Mouse (Mus musculus) liver, embryonic 15.5 days (tissue): ENCODE results near the gene Ankrd49. TPM values are rescaled to one million over a fixed set of nuclear protein-coding genes. Genes with fewer than 3 reads are reported as not detected.

ENCODE experiments used
- ATAC-seq: fragments of 200-750 bp; cut with Nextera tagmentation; 2 replicates; pipeline ENCODE4 v1.8.0; 2017; ENCODE audit warnings: moderate number of reproducible peaks, mild to moderate bottlenecking, moderate library complexity; ENCODE audit not compliant: insufficient read depth
- H3K27ac ChIP-seq: fragments of 300-500 bp; sonication (generic); replicated peaks from 2 replicates; pipeline ENCODE4 v1.5.1; 2015; ENCODE audit warnings: mild to moderate bottlenecking, inconsistent platforms
- H3K27me3 ChIP-seq: fragments of 300-500 bp; sonication (generic); 2 replicates; pipeline ENCODE4 v1.6.1; 2015; ENCODE audit warnings: mild to moderate bottlenecking, inconsistent platforms
- H3K36me3 ChIP-seq: fragments of 300-500 bp; sonication (generic); replicated peaks from 2 replicates; pipeline ENCODE4 v1.6.1; 2015; ENCODE audit warnings: moderate library complexity, mild to moderate bottlenecking, inconsistent platforms
- H3K4me1 ChIP-seq: fragments of 300-500 bp; sonication (generic); replicated peaks from 2 replicates; pipeline ENCODE4 v1.6.1; 2015; ENCODE audit warnings: inconsistent platforms
- H3K4me2 ChIP-seq: fragments of 300-500 bp; sonication (generic); 2 replicates; pipeline ENCODE4 v1.6.1; 2015; ENCODE audit warnings: moderate library complexity, mild to moderate bottlenecking, inconsistent platforms
- H3K4me3 ChIP-seq: fragments of 300-500 bp; sonication (generic); replicated peaks from 2 replicates; pipeline ENCODE4 v1.5.1; 2015; ENCODE audit warnings: mild to moderate bottlenecking, inconsistent platforms
- H3K9ac ChIP-seq: fragments of 300-500 bp; sonication (generic); 2 replicates; pipeline ENCODE4 v1.6.1; 2015; ENCODE audit warnings: moderate library complexity, mild to moderate bottlenecking, inconsistent platforms
- H3K9me3 ChIP-seq: fragments of 300-500 bp; sonication (generic); replicated peaks from 2 replicates; pipeline ENCODE4 v1.6.1; 2016; ENCODE audit warnings: inconsistent platforms
- WGBS: fragments of 180-500 bp; shearing (Covaris S2); methylation state at CpG from one replicate; pipeline ENCODE4 v1.1.7; 2015; ENCODE audit warnings: mixed read lengths; ENCODE audit not compliant: insufficient replicate concordance; 5-methylcytosine and 5-hydroxymethylcytosine counted together
- polyA plus RNA-seq: library from polyadenylated mRNA; unstranded; fragments of >200 nt; fragmentation: Nextera tagmentation; extraction: Ambion mirVana; gene quantifications from 2 replicates; pipeline ENCODE4 v1.2.1, GENCODE M21; 2015

Gene Ankrd49
- polyA plus RNA-seq, 1 experiment from 2014 or later = 23.2 TPM

DNA sequence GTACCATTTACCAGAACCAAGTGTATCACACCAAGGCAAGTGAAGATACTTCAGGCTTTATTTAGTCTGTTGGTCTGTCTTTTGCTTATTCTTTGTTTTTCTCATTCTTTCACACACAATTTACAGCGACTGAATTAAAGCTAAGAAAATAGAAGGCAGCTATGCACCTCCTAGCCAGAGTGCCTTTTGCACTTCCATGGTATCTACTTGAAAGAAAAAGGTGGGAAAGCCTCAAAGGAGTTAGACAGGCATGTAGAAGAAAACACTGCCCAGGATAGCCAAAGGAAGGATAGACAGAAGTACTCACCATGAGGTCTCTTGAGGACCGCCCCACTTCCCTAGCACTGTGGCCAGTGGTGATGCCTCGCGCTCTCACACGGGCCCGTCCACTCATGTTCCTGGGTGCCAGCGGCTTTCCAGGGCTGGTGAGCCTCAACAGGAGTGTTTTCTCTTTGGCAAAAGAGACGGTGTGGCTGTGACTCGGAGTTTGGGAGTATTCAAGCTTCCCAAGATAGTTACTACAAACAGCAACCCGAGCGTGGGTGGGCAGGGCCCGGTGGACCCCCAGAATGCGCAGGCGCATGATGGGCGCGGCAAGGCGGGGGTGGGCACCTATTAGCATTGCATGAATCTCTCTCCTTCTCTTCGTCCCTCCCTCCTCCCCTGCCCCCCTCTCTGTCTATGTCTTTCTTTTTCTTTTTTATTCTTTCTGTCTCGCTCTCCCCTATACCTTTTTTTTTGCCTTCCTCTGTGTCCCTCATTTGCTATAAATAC lies 44.3 kb downstream of the Ankrd49 start, which contains the start of gene Piwil4:
Gene Piwil4, minus strand, starts transcription at position 583 of the 774 bp plus-strand sequence.
- no peak for ATAC-seq
- H3K9me3 ChIP-seq = no peaks in the 10 kb centered on the region
- H3K4me3 ChIP-seq = no peak within 1 kb of the TSS
- H3K4me1 ChIP-seq = 0 out of 2 replicates have a peak, but pooled peaks cover 3% of the 10 kb centered on the region
- no peak within 1 kb of the TSS for H3K27ac ChIP-seq
- H3K36me3 ChIP-seq = no peaks in the 10 kb centered on the region
- no peak within 1 kb of the TSS for H3K4me2 ChIP-seq
- no peaks in the 10 kb centered on the region for H3K27me3 ChIP-seq
- H3K9ac ChIP-seq = no peak within 1 kb of the TSS
- WGBS = 76% methylated on average over 19 of the region's 19 CpGs

DNA sequence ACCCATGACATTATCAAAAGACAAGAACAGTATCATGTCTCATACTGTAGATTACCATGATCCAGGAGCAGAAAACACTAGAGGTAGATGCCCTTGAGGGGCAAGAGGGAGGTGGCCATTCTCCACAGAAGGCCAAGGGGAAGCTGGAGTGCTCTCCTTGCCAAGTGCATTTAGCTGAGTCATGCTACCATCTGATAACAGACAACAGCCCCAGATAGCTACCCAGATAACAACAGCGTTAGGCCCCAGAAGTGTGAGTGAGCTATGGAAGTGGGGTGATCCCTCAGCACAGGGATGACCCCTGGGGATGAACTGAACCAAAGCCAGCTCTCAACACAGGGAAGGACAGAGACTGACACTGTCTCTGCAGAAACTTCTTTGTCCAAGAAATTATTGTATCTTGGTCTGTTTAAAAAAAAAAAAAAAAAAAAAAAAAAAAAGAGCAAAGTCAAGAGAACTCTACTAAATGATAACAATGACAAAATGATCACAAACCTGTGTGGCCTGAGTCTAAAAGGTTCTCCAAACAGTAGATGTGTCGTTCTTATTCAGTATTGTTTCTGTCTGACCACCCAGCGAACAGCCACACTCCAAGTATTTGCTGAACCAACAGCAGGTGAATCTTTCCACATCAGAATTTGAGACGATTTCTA lies 45.0 kb downstream of the Ankrd49 start:
- H3K4me1 ChIP-seq = 0 out of 2 replicates have a peak, but pooled peaks cover 3% of the 10 kb centered on the region
- no peak for ATAC-seq
- no peak overlapping the region for H3K4me2 ChIP-seq
- no peak overlapping the region for H3K27ac ChIP-seq
- H3K9ac ChIP-seq = no peak overlapping the region
- H3K9me3 ChIP-seq = no peaks in the 10 kb centered on the region
- H3K4me3 ChIP-seq = no peak overlapping the region
- no peaks in the 10 kb centered on the region for H3K36me3 ChIP-seq
- 47% methylated on average over 4 of the region's 4 CpGs for WGBS
- no peaks in the 10 kb centered on the region for H3K27me3 ChIP-seq

DNA sequence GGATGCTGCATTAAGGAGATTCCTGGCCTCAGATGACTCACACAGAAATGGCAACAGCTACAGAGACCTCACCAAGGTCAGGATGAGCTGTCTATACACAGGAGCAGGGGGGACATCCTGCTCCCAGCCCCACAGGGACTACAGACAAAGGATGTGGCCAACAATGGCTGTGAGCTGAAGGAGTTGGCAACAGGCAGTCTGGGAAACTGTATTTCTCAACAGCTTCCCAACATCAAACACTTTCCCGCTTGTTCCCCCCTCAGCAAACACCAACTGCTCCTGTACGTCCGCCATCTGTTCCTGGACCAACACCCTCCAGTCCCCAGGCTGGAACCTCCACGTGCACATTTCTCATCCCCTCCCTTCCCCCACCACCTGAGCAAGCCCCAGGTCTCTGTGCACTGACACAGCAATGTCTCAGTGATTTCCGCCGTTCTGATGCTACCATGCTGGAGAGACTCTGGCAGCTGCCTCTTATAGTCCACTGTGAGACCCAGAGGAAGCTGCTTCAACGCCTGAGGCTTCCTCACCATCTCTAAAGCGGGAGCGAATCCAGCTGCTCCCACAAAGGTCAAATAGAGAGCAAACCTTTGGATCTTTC lies 53.6 kb downstream of the Ankrd49 start:
- no peaks in the 10 kb centered on the region for H3K36me3 ChIP-seq
- no peak overlapping the region for H3K4me2 ChIP-seq

More for the DNA sequence above, 53.6 kb downstream of the Ankrd49 start:
- no peaks in the 10 kb centered on the region for H3K27me3 ChIP-seq
- no peak for ATAC-seq
- no peak overlapping the region for H3K27ac ChIP-seq
- no peaks in the 10 kb centered on the region for H3K4me1 ChIP-seq
- no peaks in the 10 kb centered on the region for H3K9me3 ChIP-seq
- 42% methylated on average over 9 of the region's 9 CpGs for WGBS
- H3K4me3 ChIP-seq = no peak overlapping the region
- no peak overlapping the region for H3K9ac ChIP-seq

Other genes starting within 250 kb of the Ankrd49 start
- gene Amotl1, start 139.8 kb downstream of the Ankrd49 start, polyA plus RNA-seq = 1.8 and 2.1 TPM in 2 replicates
- 0.10 TPM in 1 of 2 replicates, not detected in the other for gene Piwil4, start 44.1 kb downstream of the Ankrd49 start, polyA plus RNA-seq
- gene Fut4, start 32.5 kb downstream of the Ankrd49 start, polyA plus RNA-seq = 0.63 and 0.76 TPM in 2 replicates
- gene 1700012B09Rik, start 13.8 kb downstream of the Ankrd49 start, polyA plus RNA-seq = not detected in 2 replicates
- 11.4 and 12.4 TPM in 2 replicates for gene Mre11a, start 202 bp downstream of the Ankrd49 start, polyA plus RNA-seq
- gene Gpr83, start 75.4 kb upstream of the Ankrd49 start, polyA plus RNA-seq = 0.03 and 0.05 TPM in 2 replicates
- not detected in 2 replicates for gene Izumo1r, start 119.1 kb upstream of the Ankrd49 start, polyA plus RNA-seq